Mouse (Mus musculus) limb, embryonic 13.5 days (tissue): ENCODE measurements around the gene Meis2. TPM values are rescaled to one million over a fixed set of nuclear protein-coding genes. Genes with fewer than 3 reads are reported as not detected.

ENCODE experiments used
- ATAC-seq: fragments of 200-750 bp; cut with Nextera tagmentation; 2 replicates; pipeline ENCODE4 v1.8.0; 2017; ENCODE audit warnings: low read depth, moderate number of reproducible peaks, moderate TSS enrichment; ENCODE audit not compliant: low FRiP score
- H3K27ac ChIP-seq: fragments of 300-500 bp; sonication (generic); 2 replicates; pipeline ENCODE4 v1.5.1; 2015; ENCODE audit warnings: inconsistent platforms, mild to moderate bottlenecking, moderate library complexity
- H3K27me3 ChIP-seq: fragments of 300-500 bp; sonication (generic); 2 replicates; pipeline ENCODE4 v1.6.1; 2015; ENCODE audit warnings: mild to moderate bottlenecking, inconsistent platforms
- H3K36me3 ChIP-seq: fragments of 300-500 bp; sonication (generic); 2 replicates; pipeline ENCODE4 v1.6.1; 2015; ENCODE audit warnings: inconsistent platforms, mild to moderate bottlenecking, moderate library complexity
- H3K4me1 ChIP-seq: fragments of 300-500 bp; sonication (generic); 2 replicates; pipeline ENCODE4 v1.6.1; 2015; ENCODE audit warnings: inconsistent platforms
- H3K4me2 ChIP-seq: fragments of 300-500 bp; sonication (generic); replicated peaks from 2 replicates; pipeline ENCODE4 v1.6.1; 2015; ENCODE audit warnings: inconsistent platforms, mild to moderate bottlenecking, moderate library complexity
- H3K4me3 ChIP-seq: fragments of 300-500 bp; sonication (generic); 2 replicates; pipeline ENCODE4 v1.5.1; 2015; ENCODE audit warnings: moderate library complexity, mild to moderate bottlenecking, inconsistent platforms
- H3K9ac ChIP-seq: fragments of 300-500 bp; sonication (generic); 2 replicates; pipeline ENCODE4 v1.6.1; 2015; ENCODE audit warnings: mild to moderate bottlenecking, inconsistent platforms
- H3K9me3 ChIP-seq: fragments of 300-500 bp; sonication (generic); 2 replicates; pipeline ENCODE4 v1.6.1; 2016; ENCODE audit warnings: inconsistent platforms
- WGBS: fragments of 180-500 bp; shearing (Covaris S2); methylation state at CpG from one replicate; pipeline ENCODE4 v1.1.7; 2015; 5-methylcytosine and 5-hydroxymethylcytosine counted together
- polyA plus RNA-seq: library from polyadenylated mRNA; unstranded; fragments of >200 nt; fragmentation: Nextera tagmentation; extraction: Ambion mirVana; gene quantifications from 2 replicates; pipeline ENCODE4 v1.2.1, GENCODE M21; 2015

Meis2 gene
- polyA plus RNA-seq, 1 experiment from 2014 or later: 18.6 TPM

DNA sequence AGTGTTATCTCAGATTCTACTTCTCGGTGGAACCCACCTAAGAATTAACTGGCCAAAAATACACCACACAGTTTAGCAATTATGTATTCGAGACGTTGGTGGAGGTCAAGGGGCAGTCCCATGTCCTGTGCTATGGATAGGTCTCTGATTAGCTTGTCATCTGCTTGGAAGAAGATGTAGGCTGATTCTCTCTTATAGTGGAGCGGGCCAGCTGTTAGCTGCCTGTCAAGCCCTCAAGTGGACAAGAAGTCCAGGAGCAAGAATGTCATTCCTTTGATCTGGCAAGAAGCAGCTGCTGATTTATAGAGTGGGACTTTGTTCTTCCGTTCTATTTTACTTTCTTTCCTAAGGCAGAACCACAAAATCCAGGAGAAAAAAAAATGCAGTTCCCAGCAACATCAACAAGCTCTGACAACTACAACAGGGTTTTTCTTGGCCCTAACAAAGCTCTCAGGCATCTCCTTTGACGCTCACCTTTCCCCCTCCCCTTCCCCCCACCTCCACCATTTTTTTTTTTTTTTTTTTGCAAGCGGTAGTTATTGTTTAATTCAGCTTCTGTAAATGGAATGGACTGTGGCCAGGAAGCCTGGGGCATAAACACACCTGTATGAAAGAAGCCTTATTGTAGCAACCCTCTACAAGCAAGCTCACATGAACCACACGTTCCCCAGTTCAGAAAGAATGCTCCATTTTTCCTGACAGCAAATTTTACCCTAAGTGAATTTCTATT, 189.7 kb downstream of the Meis2 start:
- no peaks in the 10 kb centered on the region for H3K9me3 ChIP-seq
- H3K4me1 ChIP-seq: peaks cover 18% of the 10 kb centered on the region
- peak; percentile 19; the same call in 1 of the 2 replicates for ATAC-seq
- peaks cover 20% of the 10 kb centered on the region for H3K27me3 ChIP-seq
- H3K4me2 ChIP-seq: no peak overlapping the region
- WGBS: 33% methylated on average over 8 of the region's 8 CpGs
- H3K36me3 ChIP-seq: no peaks in the 10 kb centered on the region
- no peak overlapping the region for H3K9ac ChIP-seq
- no peak overlapping the region for H3K4me3 ChIP-seq
- no peak overlapping the region for H3K27ac ChIP-seq

DNA sequence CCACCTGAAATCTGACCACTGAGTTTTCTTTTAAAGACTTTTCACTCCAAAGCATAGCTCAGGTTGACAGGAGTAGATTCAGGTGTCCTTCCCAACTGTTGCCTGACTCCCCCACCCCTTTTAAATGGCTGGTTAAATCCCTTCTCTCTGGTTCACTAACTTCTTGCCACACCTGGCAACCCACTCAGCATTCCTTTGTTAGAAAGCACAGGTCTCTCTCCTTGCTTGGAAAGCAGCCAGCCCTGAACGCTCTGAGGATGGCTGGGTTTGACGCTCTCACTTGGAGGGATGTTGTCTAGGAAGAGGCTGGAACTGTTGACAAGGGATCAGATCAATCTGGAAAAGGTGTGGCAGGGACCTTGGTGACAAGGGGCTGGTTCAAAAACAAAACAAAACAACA, 192.8 kb downstream of the Meis2 start:
- H3K4me3 ChIP-seq: no peak overlapping the region
- peaks cover 31% of the 10 kb centered on the region for H3K4me1 ChIP-seq
- peaks cover 20% of the 10 kb centered on the region for H3K27me3 ChIP-seq
- H3K9me3 ChIP-seq: no peaks in the 10 kb centered on the region
- H3K27ac ChIP-seq: no peak overlapping the region
- WGBS: 16% methylated on average over 2 of the region's 2 CpGs
- ATAC-seq: no peak
- H3K36me3 ChIP-seq: no peaks in the 10 kb centered on the region
- no peak overlapping the region for H3K9ac ChIP-seq
- no peak overlapping the region for H3K4me2 ChIP-seq

DNA sequence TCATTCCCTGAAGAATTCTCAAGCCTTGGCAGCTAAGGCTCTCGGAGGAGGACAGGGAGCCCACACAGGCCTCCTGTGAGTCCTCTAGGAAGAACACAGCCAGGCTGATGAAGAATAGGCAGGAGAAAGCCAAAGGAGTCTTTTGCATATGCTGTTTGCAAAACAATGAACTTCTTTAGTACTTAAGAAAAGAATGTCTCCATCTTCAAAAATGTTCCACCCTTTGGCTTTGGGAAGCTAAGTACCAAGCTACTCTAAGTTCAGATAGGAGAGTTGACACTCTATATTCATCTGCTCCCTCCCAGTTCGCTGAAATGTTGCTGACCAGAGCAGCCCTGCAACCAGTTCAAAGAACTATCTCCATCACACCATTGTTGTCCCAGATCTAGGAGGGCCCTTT, 195.7 kb downstream of the Meis2 start:
- H3K4me2 ChIP-seq: no peak overlapping the region
- no peak overlapping the region for H3K9ac ChIP-seq
- H3K4me1 ChIP-seq: peaks cover 26% of the 10 kb centered on the region
- ATAC-seq: no peak
- peaks cover 38% of the 10 kb centered on the region for H3K27me3 ChIP-seq
- 25% methylated on average over 2 of the region's 2 CpGs for WGBS
- H3K36me3 ChIP-seq: no peaks in the 10 kb centered on the region
- no peaks in the 10 kb centered on the region for H3K9me3 ChIP-seq
- no peak overlapping the region for H3K4me3 ChIP-seq
- H3K27ac ChIP-seq: no peak overlapping the region

DNA sequence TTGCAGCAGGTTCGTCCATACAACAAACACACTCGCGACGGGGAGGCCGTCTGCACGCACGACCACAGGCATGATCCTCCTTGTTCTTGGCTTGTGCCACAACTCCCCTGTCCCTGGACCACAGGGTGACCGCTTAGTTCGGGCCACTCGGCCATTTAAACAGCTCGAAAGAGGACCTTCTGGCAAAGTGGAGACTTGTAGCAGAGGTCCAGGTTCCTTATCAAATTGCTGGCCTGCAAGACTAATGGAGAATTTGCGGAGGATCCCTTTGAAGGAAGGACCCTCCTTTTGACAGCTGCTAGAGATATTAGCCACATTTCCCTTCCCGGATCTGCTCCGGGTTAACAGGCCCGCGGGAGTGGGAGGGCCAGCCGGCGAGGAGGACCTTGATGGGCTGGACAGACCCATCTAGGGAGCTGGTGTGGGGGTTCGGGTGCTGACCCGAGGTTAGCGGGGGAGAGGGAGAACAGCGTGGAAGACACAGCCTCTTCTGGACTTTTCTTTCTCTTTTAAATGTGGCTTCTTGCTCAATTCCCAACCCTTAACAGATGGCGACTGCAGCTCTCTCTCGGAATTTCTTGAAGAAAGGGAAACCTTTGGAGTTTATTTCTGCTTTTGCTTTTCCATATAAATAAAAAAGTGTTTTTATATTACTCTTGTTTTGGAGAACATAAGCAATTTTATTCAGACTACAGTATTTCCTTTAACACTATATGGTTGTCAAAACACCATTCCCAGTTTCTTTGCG, 204.9 kb downstream of the Meis2 start:
- no peak overlapping the region for H3K9ac ChIP-seq
- 0 out of 2 replicates have a peak, but pooled peaks have one; percentile 46 for ATAC-seq
- H3K4me1 ChIP-seq: peaks cover 20% of the 10 kb centered on the region
- H3K27ac ChIP-seq: no peak overlapping the region
- H3K27me3 ChIP-seq: peaks cover 70% of the 10 kb centered on the region
- 4% methylated on average over 25 of the region's 25 CpGs for WGBS
- H3K4me3 ChIP-seq: peak overlapping the region; percentile 21
- H3K36me3 ChIP-seq: no peaks in the 10 kb centered on the region
- peak overlapping the region; percentile 49 for H3K4me2 ChIP-seq
- no peaks in the 10 kb centered on the region for H3K9me3 ChIP-seq

DNA sequence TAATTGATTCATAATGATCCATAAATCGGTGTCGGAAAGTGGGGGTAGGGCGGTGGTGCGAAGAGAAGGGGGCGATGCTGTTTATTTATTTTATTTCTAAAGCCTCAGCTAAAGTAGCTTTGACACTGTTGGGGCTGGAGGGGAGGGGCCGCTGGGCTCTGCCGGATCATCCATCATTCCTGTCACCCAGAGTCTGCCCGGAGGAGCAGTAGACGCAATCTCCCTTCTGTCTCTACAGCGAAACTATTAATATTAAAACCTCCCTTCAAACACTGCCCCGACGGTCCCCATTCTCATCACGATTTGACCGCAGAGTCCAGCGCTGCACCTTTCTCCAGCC, 205.5 kb downstream of the Meis2 start:
- peaks cover 75% of the 10 kb centered on the region for H3K27me3 ChIP-seq
- no peak for ATAC-seq
- no peak overlapping the region for H3K9ac ChIP-seq
- no peak overlapping the region for H3K27ac ChIP-seq
- WGBS: 2% methylated on average over 15 of the region's 15 CpGs
- no peaks in the 10 kb centered on the region for H3K36me3 ChIP-seq
- peak overlapping the region; percentile 49 for H3K4me2 ChIP-seq
- H3K4me1 ChIP-seq: peaks cover 20% of the 10 kb centered on the region
- H3K4me3 ChIP-seq: peak overlapping the region; percentile 21
- no peaks in the 10 kb centered on the region for H3K9me3 ChIP-seq

DNA sequence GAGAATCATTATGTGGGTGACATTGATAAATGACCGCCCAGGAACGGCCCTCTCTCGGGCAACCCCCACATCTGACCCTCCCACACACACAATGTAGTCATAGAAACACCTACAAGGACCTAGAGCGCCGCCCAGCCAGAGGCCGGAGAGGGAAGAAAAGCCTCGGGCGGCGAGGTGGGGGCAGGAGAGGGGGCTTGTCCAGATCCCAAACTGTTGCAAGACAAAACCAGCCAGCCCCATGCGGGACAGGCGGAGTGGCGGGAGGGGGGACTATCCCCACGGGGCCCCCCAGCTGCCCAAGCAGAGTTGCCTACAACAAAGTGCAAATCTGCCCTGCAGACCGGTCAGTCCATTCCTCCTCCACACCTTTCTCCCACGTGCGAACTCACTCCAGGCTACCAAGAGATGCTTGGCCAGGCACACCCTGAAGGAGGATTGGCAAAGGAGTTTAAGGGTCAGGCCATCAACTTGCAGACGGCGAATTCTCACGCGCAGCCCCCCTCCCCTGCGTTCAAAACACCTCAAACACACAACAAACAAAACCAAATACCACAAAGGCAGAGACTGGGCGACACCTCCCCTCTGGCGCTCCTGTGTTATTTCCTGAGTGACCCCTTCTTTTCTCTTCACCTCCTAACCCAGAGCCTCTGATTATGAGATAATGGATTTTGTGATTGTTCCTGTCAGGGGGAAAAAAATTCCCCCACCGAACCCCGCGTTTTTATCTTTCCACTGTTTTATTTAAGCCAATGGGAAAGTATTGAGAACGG, 206.1 kb downstream of the Meis2 start:
- H3K9me3 ChIP-seq: no peaks in the 10 kb centered on the region
- peak overlapping the region; percentile 49 for H3K4me2 ChIP-seq
- no peak overlapping the region for H3K27ac ChIP-seq
- WGBS: under 1% methylated on average over 25 of the region's 27 CpGs
- peak overlapping the region; percentile 17 for H3K4me3 ChIP-seq
- no peaks in the 10 kb centered on the region for H3K36me3 ChIP-seq
- H3K27me3 ChIP-seq: peaks cover 81% of the 10 kb centered on the region
- H3K4me1 ChIP-seq: peaks cover 25% of the 10 kb centered on the region
- no peak overlapping the region for H3K9ac ChIP-seq
- no peak; the same call in 1 of the 2 replicates for ATAC-seq

DNA sequence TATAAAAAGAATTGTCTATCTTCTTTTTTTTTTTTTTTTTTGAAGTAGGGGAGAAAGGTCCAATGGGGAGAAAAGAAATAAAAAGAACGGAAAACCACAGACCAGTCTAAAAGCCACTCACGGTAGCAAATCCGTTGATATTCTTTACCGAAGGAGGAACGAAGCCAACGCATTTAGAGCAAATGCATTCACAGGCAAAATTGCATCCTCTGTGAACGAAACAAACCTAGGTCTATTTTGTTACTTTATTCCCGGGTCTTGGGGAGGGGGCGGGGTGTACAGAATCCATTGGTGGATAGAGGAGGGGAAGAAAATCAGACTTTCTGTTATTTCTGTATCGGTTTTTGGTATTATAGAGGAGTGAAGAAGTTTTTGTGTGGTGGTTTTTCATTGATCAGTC, 206.7 kb downstream of the Meis2 start:
- 1% methylated on average over 10 of the region's 10 CpGs for WGBS
- Histone ChIP-seq H3K27me3 (peaks cover 84% of the 10 kb centered on the region), H3K9ac (no peak overlapping the region), H3K36me3 (no peaks in the 10 kb centered on the region), H3K4me1 (peaks cover 27% of the 10 kb centered on the region), H3K27ac (no peak overlapping the region), H3K9me3 (no peaks in the 10 kb centered on the region), H3K4me3 (no peak overlapping the region), H3K4me2 (peak overlapping the region; percentile 49; the same call in 1 of the 2 replicates)
- ATAC-seq: no peak

DNA sequence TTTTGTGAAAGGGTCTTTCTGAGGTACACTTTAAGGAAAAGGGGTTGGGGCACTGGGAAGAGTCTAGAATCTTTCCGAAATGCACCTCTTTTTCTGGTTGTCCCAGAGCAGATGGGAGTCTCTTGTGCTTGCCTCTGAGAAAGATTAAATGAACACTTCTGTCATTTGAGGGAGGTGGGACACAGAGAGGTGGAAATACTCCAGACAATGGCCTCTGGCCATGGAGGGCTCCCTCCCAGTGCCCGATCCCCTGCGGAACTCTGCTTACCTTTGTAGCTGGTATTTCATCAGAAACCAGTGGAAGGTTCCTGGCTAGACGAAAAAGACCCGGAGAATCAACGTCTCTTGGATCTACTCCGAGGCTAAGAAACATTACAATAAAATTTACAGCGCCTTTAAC, 207.4 kb downstream of the Meis2 start:
- H3K4me1 ChIP-seq: peaks cover 27% of the 10 kb centered on the region
- H3K27me3 ChIP-seq: peaks cover 85% of the 10 kb centered on the region
- no peaks in the 10 kb centered on the region for H3K36me3 ChIP-seq
- no peaks in the 10 kb centered on the region for H3K9me3 ChIP-seq
- no peak overlapping the region for H3K4me3 ChIP-seq
- no peak overlapping the region for H3K9ac ChIP-seq
- H3K27ac ChIP-seq: no peak overlapping the region
- WGBS: 2% methylated on average over 8 of the region's 8 CpGs
- H3K4me2 ChIP-seq: no peak overlapping the region
- no peak for ATAC-seq

DNA sequence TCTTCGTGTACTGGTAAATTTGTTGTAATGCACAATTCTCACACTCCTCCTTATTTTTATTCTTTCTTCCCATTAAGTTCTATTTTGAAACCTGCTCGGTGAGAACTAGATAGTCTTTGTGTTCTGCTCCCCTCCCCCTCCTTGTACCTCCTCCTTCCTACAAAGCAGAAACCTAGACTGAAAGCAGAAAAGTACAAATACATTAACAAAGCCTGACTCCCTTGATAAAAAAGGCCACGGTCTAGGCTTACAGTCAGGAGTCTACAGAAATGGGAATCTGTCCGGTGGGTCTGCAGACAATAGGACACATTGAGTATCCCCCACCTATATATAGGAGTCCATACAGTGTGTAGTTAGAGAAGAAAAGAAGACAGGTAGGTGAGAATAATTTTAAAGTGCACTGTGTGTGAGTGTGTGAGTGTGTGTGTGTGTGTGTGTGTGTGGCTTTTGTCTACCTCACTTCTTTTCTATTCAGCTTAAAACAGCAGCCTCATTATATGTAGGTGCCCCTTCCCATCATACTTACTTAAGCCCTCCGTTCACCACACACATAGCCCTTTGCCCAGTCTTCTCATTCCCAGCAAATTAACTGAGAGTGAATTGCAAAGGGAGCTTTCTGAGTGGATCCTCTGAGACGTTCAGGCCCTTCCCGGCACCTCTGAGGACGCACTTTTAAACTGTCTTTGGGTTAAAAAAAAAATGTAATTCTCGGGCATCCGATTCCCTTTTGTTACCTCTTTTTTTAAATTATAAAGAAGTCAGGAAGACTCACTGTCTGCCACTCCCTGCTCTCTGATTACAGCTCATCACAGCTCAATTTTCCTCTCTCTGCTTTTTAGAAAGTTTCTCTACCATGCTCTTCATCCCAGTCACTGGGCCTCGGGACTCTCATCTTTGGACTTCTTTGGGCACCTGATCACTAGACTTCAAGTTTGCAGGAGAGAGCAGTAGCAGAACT, 208.2 kb downstream of the Meis2 start:
- no peak overlapping the region for H3K27ac ChIP-seq
- no peak for ATAC-seq
- WGBS: 8% methylated on average over 11 of the region's 11 CpGs

DNA sequence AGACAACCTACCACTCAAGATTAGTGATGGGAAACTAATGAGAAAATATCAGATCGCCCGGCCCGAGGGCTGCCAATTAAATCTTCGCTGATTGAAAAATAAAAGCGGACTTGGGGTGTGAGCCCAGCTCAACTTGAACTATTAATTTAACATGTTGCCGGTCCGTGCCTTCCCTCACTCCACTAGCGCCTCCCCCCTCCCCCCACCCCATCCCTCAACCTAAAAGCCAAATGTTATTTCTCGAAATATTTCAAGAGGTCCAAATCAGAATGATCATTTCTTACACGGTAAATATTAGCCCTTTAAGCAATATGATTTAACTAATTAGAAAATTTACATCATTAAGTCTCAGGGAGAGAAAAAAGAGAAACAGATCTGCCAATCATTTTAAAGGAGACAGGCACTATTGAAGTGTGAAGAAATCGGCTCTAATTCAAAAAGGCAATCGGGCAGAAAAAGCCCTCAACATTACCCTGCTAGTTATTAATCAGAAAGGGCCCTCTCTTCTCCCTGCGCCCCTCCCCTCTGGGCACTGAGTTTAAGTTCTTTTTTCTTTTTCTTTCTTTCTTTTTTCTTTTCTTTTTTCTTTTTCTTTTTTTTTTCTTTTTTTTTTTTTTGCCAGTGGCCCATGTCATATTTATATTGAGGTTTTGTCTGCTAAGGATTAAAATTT, 209.1 kb downstream of the Meis2 start:
- Histone ChIP-seq H3K9me3 (no peaks in the 10 kb centered on the region), H3K4me2 (peak overlapping the region; percentile 50), H3K9ac (no peak overlapping the region), H3K4me1 (peaks cover 33% of the 10 kb centered on the region), H3K27me3 (peaks cover 91% of the 10 kb centered on the region), H3K36me3 (no peaks in the 10 kb centered on the region), H3K4me3 (peak overlapping the region; percentile 27; the same call in 1 of the 2 replicates), H3K27ac (no peak overlapping the region)
- ATAC-seq: no peak
- 3% methylated on average over 13 of the region's 13 CpGs for WGBS

More for the DNA sequence above, 208.2 kb downstream of the Meis2 start:
- Histone ChIP-seq H3K4me3 (no peak overlapping the region), H3K27me3 (peaks cover 89% of the 10 kb centered on the region), H3K36me3 (no peaks in the 10 kb centered on the region), H3K9me3 (no peaks in the 10 kb centered on the region), H3K4me1 (peaks cover 32% of the 10 kb centered on the region), H3K4me2 (no peak overlapping the region), H3K9ac (no peak overlapping the region)
